In genomic region chr19:56169133-56169997, GRCm38 (mm10) we compare ENCODE assay signal across 17 mouse cellular contexts.
DNase-seq lines count a peak whose midpoint lies in the region; ATAC-seq and TF ChIP-seq lines count a peak whose summit lies in the region.
"Had no signal": no experiment of that assay in that cellular context is flagged by ENCODE, and none has a peak within 500 bp of the region (broad histone marks: within the 10 kb centered on the region; RNA-seq: fewer than 3 reads in every experiment).

No protein-coding gene starts in this region.

- ATAC-seq in forebrain, embryonic 11.5 days (replicated peaks; ENCODE audit: low FRiP score) = no peak
- no peak for ATAC-seq in forebrain, embryonic 13.5 days
- ATAC-seq in limb, embryonic 13.5 days (ENCODE audit: low FRiP score, low read depth) = 0 out of 2 replicates have a peak, but pooled peaks have one; percentile 36
- no peak for ATAC-seq in frontal cortex, adult (ENCODE audit: low TSS enrichment)
- ATAC-seq: inflammation-experienced regulatory T-cells, adult 6 months had no signal

- no peak overlapping the region for H3K9ac ChIP-seq in forebrain, embryonic 11.5 days (ENCODE audit: low read length)
- H3K9ac ChIP-seq in forebrain, embryonic 13.5 days = no peak overlapping the region
- H3K9ac ChIP-seq in limb, embryonic 13.5 days = no peak overlapping the region
- H3K9ac ChIP-seq: heart, embryonic 12.5 days; hindbrain, embryonic 13.5 days; liver, embryonic 13.5 days; lung, embryonic 14.5 days had no signal

- intact Hi-C loops in gastrocnemius, adult 2 months (cut with DNase I) = no loop called here

- H3K27ac ChIP-seq in forebrain, embryonic 11.5 days (ENCODE audit: low read depth, low read length) = no peak overlapping the region
- H3K27ac ChIP-seq in forebrain, embryonic 13.5 days = no peak overlapping the region
- peak overlapping the region; percentile 15; the same call in 1 of the 2 replicates for H3K27ac ChIP-seq in limb, embryonic 13.5 days
- H3K27ac ChIP-seq in limb, embryonic 10.5 days = no peak overlapping the region
- peak overlapping the region; percentile 54 for H3K27ac ChIP-seq in gastrocnemius, adult 2 months
- H3K27ac ChIP-seq: forebrain, embryonic 10.5 days; hindbrain, embryonic 13.5 days; liver, embryonic 13.5 days; macrophage; midbrain, embryonic 10.5 days had no signal

- H3K4me1 ChIP-seq in forebrain, embryonic 11.5 days (replicated peaks; ENCODE audit: control insufficient read depth, insufficient read depth, low read length) = no peaks in the 10 kb centered on the region
- H3K4me1 ChIP-seq in forebrain, embryonic 13.5 days = peaks cover 6% of the 10 kb centered on the region; the same call in 1 of the 2 replicates
- peaks cover 17% of the 10 kb centered on the region for H3K4me1 ChIP-seq in limb, embryonic 13.5 days
- H3K4me1 ChIP-seq in limb, embryonic 10.5 days = peaks cover 29% of the 10 kb centered on the region
- H3K4me1 ChIP-seq: hindbrain, embryonic 13.5 days had no signal

- WGBS in forebrain, embryonic 11.5 days = 80% methylated on average over 5 of the region's 5 CpGs
- 90% methylated on average over 5 of the region's 5 CpGs for WGBS in forebrain, embryonic 13.5 days
- WGBS in limb, embryonic 13.5 days = 47% methylated on average over 5 of the region's 5 CpGs
- 80% methylated on average over 5 of the region's 5 CpGs for WGBS in limb, embryonic 10.5 days

- no peaks in the 10 kb centered on the region for H3K27me3 ChIP-seq in forebrain, embryonic 11.5 days (ENCODE audit: control insufficient read depth, insufficient read depth, low read length)
- H3K27me3 ChIP-seq in forebrain, embryonic 13.5 days = peaks cover 17% of the 10 kb centered on the region
- H3K27me3 ChIP-seq in limb, embryonic 13.5 days = peaks cover 7% of the 10 kb centered on the region; the same call in 1 of the 2 replicates
- no peaks in the 10 kb centered on the region for H3K27me3 ChIP-seq in limb, embryonic 10.5 days (ENCODE audit: low read depth, poor library complexity, severe bottlenecking)
- H3K27me3 ChIP-seq: liver, embryonic 13.5 days had no signal

- H3K9me3 ChIP-seq in forebrain, embryonic 11.5 days (ENCODE audit: control insufficient read depth, low read length) = no peaks in the 10 kb centered on the region; the same call in 1 of the 2 replicates
- 0 out of 2 replicates have a peak, but pooled peaks cover 9% of the 10 kb centered on the region for H3K9me3 ChIP-seq in forebrain, embryonic 13.5 days (replicated peaks)
- H3K9me3 ChIP-seq in limb, embryonic 13.5 days = 0 out of 2 replicates have a peak, but pooled peaks cover 4% of the 10 kb centered on the region
- no peaks in the 10 kb centered on the region for H3K9me3 ChIP-seq in limb, embryonic 10.5 days (replicated peaks)
- H3K9me3 ChIP-seq: hindbrain, embryonic 13.5 days; liver, embryonic 13.5 days; midbrain, embryonic 10.5 days had no signal

- no peak for TF ChIP-seq CTCF in gastrocnemius, adult 2 months (IDR thresholded peaks at IDR 0.05)

- peak; percentile 11 for DNase-seq in forebrain, embryonic 11.5 days (ENCODE audit: low spot score)
- no peak for DNase-seq in limb, embryonic 10.5 days (ENCODE audit: low spot score)
- DNase-seq in gastrocnemius, adult 2 months = peak; percentile 57
- no peak for DNase-seq in right cerebral cortex, postnatal 10 days (ENCODE audit: low spot score in 2 of 2)
- DNase-seq: cerebellum, adult 2 months; liver, embryonic 13.5 days; lung, embryonic 14.5 days; thymus, postnatal 25 days had no signal

- no peaks in the 10 kb centered on the region for H3K36me3 ChIP-seq in forebrain, embryonic 11.5 days (ENCODE audit: control insufficient read depth, insufficient read depth, low read length)
- H3K36me3 ChIP-seq in forebrain, embryonic 13.5 days (ENCODE audit: poor library complexity, severe bottlenecking) = no peaks in the 10 kb centered on the region
- H3K36me3 ChIP-seq in limb, embryonic 13.5 days = no peaks in the 10 kb centered on the region
- H3K36me3 ChIP-seq in limb, embryonic 10.5 days = no peaks in the 10 kb centered on the region
- H3K36me3 ChIP-seq: forebrain, embryonic 10.5 days; heart, embryonic 12.5 days; hindbrain, embryonic 13.5 days; liver, embryonic 13.5 days; midbrain, embryonic 10.5 days had no signal

- no peak overlapping the region for H3K4me2 ChIP-seq in forebrain, embryonic 11.5 days (ENCODE audit: low read depth, low read length, severe bottlenecking)
- H3K4me2 ChIP-seq in forebrain, embryonic 13.5 days = no peak overlapping the region
- H3K4me2 ChIP-seq in limb, embryonic 13.5 days (replicated peaks) = no peak overlapping the region
- H3K4me2 ChIP-seq: heart, embryonic 12.5 days; hindbrain, embryonic 13.5 days; liver, embryonic 13.5 days; lung, embryonic 14.5 days had no signal

- H3K4me3 ChIP-seq in forebrain, embryonic 11.5 days (ENCODE audit: low read depth, low read length) = no peak overlapping the region
- H3K4me3 ChIP-seq in forebrain, embryonic 13.5 days = no peak overlapping the region
- H3K4me3 ChIP-seq in limb, embryonic 13.5 days = no peak overlapping the region
- H3K4me3 ChIP-seq in limb, embryonic 10.5 days = no peak overlapping the region
- no peak overlapping the region for H3K4me3 ChIP-seq in gastrocnemius, adult 2 months
- H3K4me3 ChIP-seq: forebrain, embryonic 10.5 days; heart, embryonic 12.5 days; hindbrain, embryonic 13.5 days; liver, embryonic 13.5 days; midbrain, embryonic 10.5 days had no signal

Comparison
In these comparisons a context has a peak if more than half of its experiments do, and no peak if none do; other contexts are left out.
1. H3K27ac ChIP-seq: peak in limb, embryonic 13.5 days (single experiment) and gastrocnemius, adult 2 months (single experiment); none in forebrain, embryonic 11.5 days (single experiment), forebrain, embryonic 13.5 days (single experiment) and limb, embryonic 10.5 days (single experiment).
2. DNase-seq: peak in forebrain, embryonic 11.5 days (single experiment) and gastrocnemius, adult 2 months (single experiment); none in limb, embryonic 10.5 days (single experiment) and right cerebral cortex, postnatal 10 days (0 of 2).